Comparison of ENCODE assay signal across 8 mouse cellular contexts in genomic region chr6:50254723-50255184, GRCm38 (mm10). TPM values are rescaled to one million over a fixed set of nuclear protein-coding genes. Genes with fewer than 3 reads are reported as not detected.
DNase-seq lines count a peak whose midpoint lies in the region; ATAC-seq and TF ChIP-seq lines count a peak whose summit lies in the region.

No protein-coding gene starts in this region.

- no peak overlapping the region for H3K27ac ChIP-seq in lung, postnatal 0 days (ENCODE audit: low read length)
- H3K27ac ChIP-seq in hindbrain, embryonic 11.5 days (ENCODE audit: low read depth, low read length): no peak overlapping the region

- ATAC-seq in lung, postnatal 0 days: peak; percentile 97
- ATAC-seq in inflammation-experienced regulatory T-cells, adult 6 months: no peak
- no peak for ATAC-seq in hindbrain, embryonic 11.5 days (ENCODE audit: low FRiP score)

- DNase-seq in urinary bladder, adult 18-20 months (ENCODE audit: low spot score in 2 of 2): peak; percentile 50 to 80
- DNase-seq in urinary bladder, postnatal 10 days (ENCODE audit: low spot score): no peak
- peak; percentile 54 for DNase-seq in gonadal fat pad, adult 2 months (ENCODE audit: low read depth)
- peak; percentile 87 for DNase-seq in kidney, adult 9 months
- DNase-seq in lung, postnatal 0 days (ENCODE audit: low spot score): peak; percentile 96
- DNase-seq in skeletal muscle tissue, adult 2 months (ENCODE audit: low read depth, low spot score): peak; percentile 74
- DNase-seq in hindbrain, embryonic 11.5 days (ENCODE audit: low spot score): no peak

- no peaks in the 10 kb centered on the region for H3K9me3 ChIP-seq in lung, postnatal 0 days (ENCODE audit: low read length)
- H3K9me3 ChIP-seq in hindbrain, embryonic 11.5 days (ENCODE audit: control insufficient read depth, low read length): no peaks in the 10 kb centered on the region

- H3K9ac ChIP-seq in lung, postnatal 0 days (replicated peaks; ENCODE audit: low read depth): no peak overlapping the region
- H3K9ac ChIP-seq in hindbrain, embryonic 11.5 days (ENCODE audit: low read depth, low read length): no peak overlapping the region

- TF ChIP-seq CTCF in lung, postnatal 0 days (IDR thresholded peaks at IDR 0.05): no peak

- no peaks in the 10 kb centered on the region for H3K36me3 ChIP-seq in lung, postnatal 0 days (ENCODE audit: insufficient read depth, low read length)
- no peaks in the 10 kb centered on the region for H3K36me3 ChIP-seq in hindbrain, embryonic 11.5 days (ENCODE audit: control insufficient read depth, insufficient read depth, low read length)

- peak; percentile 91 for TF ChIP-seq EP300 in lung, postnatal 0 days (IDR thresholded peaks at IDR 0.05)

- peak overlapping the region; percentile 23; the same call in 1 of the 2 replicates for H3K4me2 ChIP-seq in lung, postnatal 0 days (replicated peaks; ENCODE audit: low read depth, low read length)
- H3K4me2 ChIP-seq in hindbrain, embryonic 11.5 days (replicated peaks; ENCODE audit: low read depth, low read length): no peak overlapping the region

- H3K4me3 ChIP-seq in lung, postnatal 0 days (ENCODE audit: low read depth, low read length): no peak overlapping the region
- no peak overlapping the region for H3K4me3 ChIP-seq in hindbrain, embryonic 11.5 days (ENCODE audit: low read depth, low read length)

- H3K27me3 ChIP-seq in lung, postnatal 0 days (replicated peaks; ENCODE audit: insufficient read depth, low read length): no peaks in the 10 kb centered on the region
- no peaks in the 10 kb centered on the region for H3K27me3 ChIP-seq in hindbrain, embryonic 11.5 days (ENCODE audit: control insufficient read depth, insufficient read depth, low read length)

- 0 out of 2 replicates have a peak, but pooled peaks cover 3% of the 10 kb centered on the region for H3K4me1 ChIP-seq in lung, postnatal 0 days (ENCODE audit: insufficient read depth, low read depth, low read length)
- no peaks in the 10 kb centered on the region for H3K4me1 ChIP-seq in hindbrain, embryonic 11.5 days (replicated peaks; ENCODE audit: control insufficient read depth, insufficient read depth, low read length)

- 5% methylated on average over 10 of the region's 10 CpGs for WGBS in lung, postnatal 0 days
- WGBS in hindbrain, embryonic 11.5 days: 76% methylated on average over 10 of the region's 10 CpGs

RNA-seq across cellular contexts. Expression of gene Gsdme, which starts 8.9 kb away (rescaled TPM):
- 2.4 and 6.7 TPM in 2 replicates for polyA plus RNA-seq in gonadal fat pad, adult 2 months (2012; rRNA removed)
- 13.2 and 14.8 TPM in 2 replicates for polyA plus RNA-seq in lung, postnatal 0 days (2015; fragmentation: Nextera tagmentation; extraction: Ambion mirVana)
- 10 to 100 TPM; 13.9 to 18.5 (median 15.4) TPM for polyA plus RNA-seq in inflammation-experienced regulatory T-cells, adult 6 months (2017; shearing (Covaris generic))
- polyA plus RNA-seq in hindbrain, embryonic 11.5 days (2014; fragmentation: Nextera tagmentation; extraction: Ambion mirVana): 55.0 TPM in 2 replicates

Comparison
In these comparisons a context has a peak if more than half of its experiments do, and no peak if none do; other contexts are left out.
1. DNase-seq: peak in urinary bladder, adult 18-20 months (2 of 2), gonadal fat pad, adult 2 months (single experiment), kidney, adult 9 months (single experiment), lung, postnatal 0 days (single experiment) and skeletal muscle tissue, adult 2 months (single experiment); none in urinary bladder, postnatal 10 days (single experiment) and hindbrain, embryonic 11.5 days (single experiment).